Mouse (Mus musculus) testis, adult 2 months (tissue): ENCODE data around the gene Hoxa7.

ENCODE experiments used
- CTCF ChIP-seq: fragments of 200-500 bp; IDR thresholded peaks from 2 replicates; pipeline ENCODE4 v1.5.1; 2012; ENCODE audit warnings: low read depth, mild to moderate bottlenecking, inconsistent platforms, low read length, moderate library complexity; ENCODE audit not compliant: control insufficient read depth, insufficient read depth, insufficient replicate concordance
- POLR2A ChIP-seq: fragments of 200-500 bp; IDR thresholded peaks from 2 replicates; pipeline ENCODE4 v1.6.1; 2012; ENCODE audit warnings: low read depth, mild to moderate bottlenecking, inconsistent platforms, low read length, moderate library complexity; ENCODE audit not compliant: control insufficient read depth

DNA sequence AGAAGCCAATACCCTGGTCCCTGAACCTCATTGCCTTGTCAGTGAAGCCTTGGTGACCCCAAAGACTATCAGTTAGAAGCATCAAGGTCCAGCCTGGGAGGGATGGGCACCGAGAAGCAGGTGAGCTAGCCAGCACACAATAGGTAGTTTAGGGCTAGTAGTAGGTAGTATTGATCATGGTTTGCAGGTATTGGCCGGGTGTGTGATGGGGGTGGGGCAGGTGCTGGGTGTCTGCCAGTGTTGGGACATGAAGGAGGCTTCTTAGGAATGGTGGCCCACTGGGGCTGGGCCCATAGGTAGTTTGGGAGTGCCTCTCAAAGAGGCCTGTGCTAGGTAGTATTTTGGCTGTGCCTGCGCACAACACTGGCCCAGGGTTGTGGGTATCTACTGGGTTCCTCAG is 6.6 kb downstream of the Hoxa7 start:
- TF ChIP-seq CTCF = no peak
- TF ChIP-seq POLR2A = no peak
